Mouse (Mus musculus) urinary bladder, adult 2 months (tissue): ENCODE results near the gene Sf3b3. TPM values are rescaled to one million over a fixed set of nuclear protein-coding genes. Genes with fewer than 3 reads are reported as not detected.

Experiments used
- DNase-seq: peaks from one replicate; pipeline ENCODE4 v3.0.0; 2022; ENCODE audit warnings: low spot score
- polyA plus RNA-seq: library from polyadenylated mRNA; depleted of rRNA; stranded (reverse); fragments of >200 nt; gene quantifications from 2 replicates; pipeline ENCODE4 v1.2.3, GENCODE M21; 2012; rRNA removed

The Sf3b3 gene
- polyA plus RNA-seq, 1 experiment, result 32.3 TPM

- DNase-seq, result no peak
These were observed 70.9 kb downstream of the Sf3b3 start for GRCm38 (mm10) chr8:110775721-110776120.

- no peak for DNase-seq
These were observed 71.3 kb downstream of the Sf3b3 start for GRCm38 (mm10) chr8:110775316-110775715.

- DNase-seq, result no peak
These were observed 71.9 kb downstream of the Sf3b3 start for GRCm38 (mm10) chr8:110774725-110775124.

- no peak for DNase-seq
These were observed 72.5 kb downstream of the Sf3b3 start for GRCm38 (mm10) chr8:110774047-110774446.

- no peak for DNase-seq
These were observed 74.1 kb downstream of the Sf3b3 start for GRCm38 (mm10) chr8:110772452-110772851.

GRCm38 (mm10) chr8:110767261-110767660, 79.3 kb downstream of the Sf3b3 start:
- no peak for DNase-seq

GRCm38 (mm10) chr8:110764671-110765070, 81.9 kb downstream of the Sf3b3 start:
- no peak for DNase-seq

GRCm38 (mm10) chr8:110761988-110762387, 84.6 kb downstream of the Sf3b3 start:
- DNase-seq, result no peak

- no peak for DNase-seq
These were observed 85.4 kb downstream of the Sf3b3 start for GRCm38 (mm10) chr8:110761185-110761584.

- no peak for DNase-seq
These were observed 86.2 kb downstream of the Sf3b3 start for GRCm38 (mm10) chr8:110760280-110760940.

Other genes starting within 250 kb of the Sf3b3 start
- 20.5 and 21.8 TPM in 2 replicates for gene Vac14, start 228.2 kb downstream of the Sf3b3 start, polyA plus RNA-seq
- 28.7 and 47.5 TPM in 2 replicates for gene Mtss1l, start 125.3 kb downstream of the Sf3b3 start, polyA plus RNA-seq
- gene Il34, start 40.9 kb downstream of the Sf3b3 start, polyA plus RNA-seq, result 11.3 and 13.4 TPM in 2 replicates
- 40.9 and 43.1 TPM in 2 replicates for gene Cog4, start 187 bp downstream of the Sf3b3 start, polyA plus RNA-seq
- 9.4 and 9.8 TPM in 2 replicates for gene Fuk, start 55.7 kb upstream of the Sf3b3 start, polyA plus RNA-seq
- 20.2 and 25.4 TPM in 2 replicates for gene St3gal2, start 73.1 kb upstream of the Sf3b3 start, polyA plus RNA-seq
- 28.4 and 33.3 TPM in 2 replicates for gene Ddx19a, start 151.0 kb upstream of the Sf3b3 start, polyA plus RNA-seq
- gene Ddx19b, start 185.0 kb upstream of the Sf3b3 start, polyA plus RNA-seq, result 6.2 and 7.7 TPM in 2 replicates
- gene Aars, start 186.4 kb upstream of the Sf3b3 start, polyA plus RNA-seq, result 30.3 and 31.7 TPM in 2 replicates
- gene Exosc6, start 209.6 kb upstream of the Sf3b3 start, polyA plus RNA-seq, result not detected in 2 replicates
- not detected in 2 replicates for gene Clec18a, start 245.6 kb upstream of the Sf3b3 start, polyA plus RNA-seq
- gene Pdpr, start 247.8 kb upstream of the Sf3b3 start, polyA plus RNA-seq, result 11.2 and 14.7 TPM in 2 replicates